Mouse (Mus musculus): ENCODE measurements at regions not wholly inside any gene's neighbourhood (a gene's known extent, or its start where the extent isn't known, plus 50 kb on each side); places are given as distances from the start of the nearest gene placed in this dataset.

DNA sequence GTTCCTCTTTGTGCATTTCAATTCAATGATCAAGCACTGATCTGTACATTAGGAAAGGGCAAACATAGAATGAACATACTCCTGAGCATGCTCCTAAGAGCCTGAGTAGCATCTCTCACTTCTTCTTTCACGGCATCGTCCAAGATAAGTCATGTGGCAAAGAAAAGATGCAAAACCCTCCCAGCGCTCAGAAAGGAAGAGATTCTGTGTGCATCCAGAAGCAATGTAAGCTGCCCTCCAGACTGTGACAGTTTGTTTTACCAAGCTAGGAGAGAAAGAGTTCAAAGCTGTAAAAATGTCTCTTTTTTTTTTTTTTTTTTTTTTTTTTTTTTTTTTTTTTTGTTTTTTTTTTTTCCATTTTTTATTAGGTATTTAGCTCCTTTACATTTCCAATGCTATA, 518.7 kb downstream of the Nfib start:
- H3K4me1 ChIP-seq (replicated peaks): no peaks in the 10 kb centered on the region
- ATAC-seq (ENCODE audit: low read depth) (no peak), DNase-seq (no peak)
- no peak overlapping the region for H3K27ac ChIP-seq
- no peaks in the 10 kb centered on the region for H3K27me3 ChIP-seq
- H3K9ac ChIP-seq: no peak overlapping the region
- H3K4me3 ChIP-seq (replicated peaks): no peak overlapping the region
- H3K9me3 ChIP-seq (replicated peaks): no peaks in the 10 kb centered on the region
- 82% methylated on average over 3 of the region's 3 CpGs for WGBS (ENCODE audit: insufficient replicate concordance)
- no peaks in the 10 kb centered on the region for H3K36me3 ChIP-seq
- no peak overlapping the region for H3K4me2 ChIP-seq

DNA sequence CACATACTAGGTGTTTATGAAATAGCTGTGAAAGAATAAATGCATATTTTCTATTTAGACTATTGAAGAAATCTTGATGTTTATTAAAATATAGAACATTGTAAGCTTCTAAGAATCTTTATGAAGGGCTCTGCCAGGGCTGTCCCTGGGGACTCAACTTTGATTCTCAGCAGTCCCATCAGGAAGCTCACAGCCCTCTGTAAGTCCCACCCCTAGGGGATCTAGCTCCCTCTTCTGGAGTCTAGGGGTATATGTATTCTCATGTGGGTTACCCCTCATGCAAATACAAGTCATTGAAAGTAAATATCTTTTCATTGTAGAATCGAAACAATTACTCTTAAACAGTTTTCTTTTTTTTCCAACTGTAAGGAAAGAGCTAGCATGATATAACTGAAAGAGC, 521.6 kb downstream of the Nfib start:
- Histone ChIP-seq H3K4me1 (replicated peaks) (no peaks in the 10 kb centered on the region), H3K36me3 (no peaks in the 10 kb centered on the region), H3K27ac (no peak overlapping the region), H3K9ac (no peak overlapping the region), H3K4me2 (no peak overlapping the region), H3K4me3 (replicated peaks) (no peak overlapping the region), H3K9me3 (replicated peaks) (no peaks in the 10 kb centered on the region), H3K27me3 (no peaks in the 10 kb centered on the region)
- 54% methylated on average over 1 of the region's 1 CpGs for WGBS (ENCODE audit: insufficient replicate concordance)
- no peak for ATAC-seq (ENCODE audit: low read depth)
- DNase-seq: no peak

DNA sequence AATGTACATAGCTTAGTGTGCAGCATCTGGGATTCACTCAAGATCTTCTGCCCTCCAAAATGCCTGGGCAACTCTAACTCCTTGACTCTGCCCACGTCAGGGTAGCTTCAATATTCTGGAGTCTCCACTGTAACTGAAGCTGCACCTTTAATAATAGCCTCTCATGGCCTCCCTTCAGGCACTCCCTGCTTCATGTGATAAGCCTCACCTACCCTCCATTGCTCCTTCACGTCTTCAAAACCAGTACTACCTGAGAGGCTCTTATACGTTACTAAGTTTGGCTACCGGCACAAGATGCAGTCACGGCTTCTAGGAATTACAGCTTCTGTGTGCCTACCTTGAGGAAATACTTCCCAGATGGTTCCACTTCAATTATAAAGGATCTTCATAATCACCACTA, 527.4 kb downstream of the Nfib start:
- ATAC-seq (ENCODE audit: low read depth) (no peak), DNase-seq (no peak)
- H3K9me3 ChIP-seq (replicated peaks): no peaks in the 10 kb centered on the region
- no peak overlapping the region for H3K9ac ChIP-seq
- no peak overlapping the region for H3K27ac ChIP-seq
- H3K27me3 ChIP-seq: no peaks in the 10 kb centered on the region
- H3K36me3 ChIP-seq: no peaks in the 10 kb centered on the region
- no peaks in the 10 kb centered on the region for H3K4me1 ChIP-seq (replicated peaks)
- no peak overlapping the region for H3K4me3 ChIP-seq (replicated peaks)
- H3K4me2 ChIP-seq: no peak overlapping the region
- 74% methylated on average over 5 of the region's 5 CpGs for WGBS (ENCODE audit: insufficient replicate concordance)

DNA sequence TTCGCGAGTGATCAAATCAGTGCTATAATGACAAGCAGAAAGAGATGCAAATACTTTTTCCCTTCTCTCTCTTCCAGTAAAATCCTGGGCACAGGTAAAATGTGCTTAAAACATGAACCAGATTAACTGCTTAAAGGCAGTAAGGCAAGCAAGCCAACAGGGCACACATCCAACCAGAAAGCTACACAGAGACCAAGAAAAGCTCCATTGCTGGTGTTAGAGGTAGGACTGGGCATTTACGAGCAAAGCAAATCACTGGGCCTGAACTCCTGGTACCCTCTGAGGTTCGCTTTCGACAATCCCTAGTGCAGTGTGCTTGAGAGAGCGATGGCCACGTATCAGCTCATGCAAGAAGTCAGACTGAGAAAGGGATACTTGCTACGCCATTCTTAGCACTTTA, 528.8 kb downstream of the Nfib start:
- Histone ChIP-seq H3K27me3 (no peaks in the 10 kb centered on the region), H3K27ac (no peak overlapping the region), H3K4me2 (no peak overlapping the region), H3K4me1 (replicated peaks) (no peaks in the 10 kb centered on the region), H3K9me3 (replicated peaks) (no peaks in the 10 kb centered on the region), H3K4me3 (replicated peaks) (no peak overlapping the region), H3K9ac (no peak overlapping the region), H3K36me3 (no peaks in the 10 kb centered on the region)
- DNase-seq (no peak), ATAC-seq (ENCODE audit: low read depth) (no peak)
- WGBS (ENCODE audit: insufficient replicate concordance): 80% methylated on average over 8 of the region's 8 CpGs

DNA sequence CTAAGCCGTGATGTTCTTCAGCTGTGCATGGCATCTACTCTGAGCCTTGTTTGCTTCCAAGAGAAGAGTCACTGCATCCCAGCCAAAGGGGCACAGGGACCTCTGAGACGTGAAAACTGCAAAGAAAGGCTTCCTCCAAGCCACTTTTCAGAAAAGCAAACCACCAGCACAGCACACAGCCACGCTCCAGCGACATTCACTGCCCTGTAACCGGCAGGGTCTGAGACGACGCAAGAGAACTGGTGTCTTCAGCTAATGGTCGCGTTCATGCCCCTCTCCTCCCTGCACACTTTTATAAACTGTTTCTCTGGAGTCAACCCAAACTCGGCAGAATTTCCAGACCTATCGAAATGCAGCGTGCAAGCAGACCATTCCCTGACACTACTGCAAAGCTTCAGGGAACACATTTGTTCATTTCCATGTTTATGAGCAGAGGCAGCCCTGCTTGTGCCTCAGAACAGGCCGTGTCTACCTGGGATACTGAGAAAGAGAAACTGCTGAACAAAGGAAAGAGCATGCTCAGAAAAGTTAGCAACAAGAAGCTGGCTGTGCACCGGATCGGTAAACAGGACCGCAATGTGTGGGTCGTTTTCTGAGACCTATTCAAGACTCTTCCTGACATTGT, 532.0 kb downstream of the Nfib start:
- H3K36me3 ChIP-seq: no peaks in the 10 kb centered on the region
- H3K4me1 ChIP-seq (replicated peaks): no peaks in the 10 kb centered on the region
- no peaks in the 10 kb centered on the region for H3K27me3 ChIP-seq
- no peak overlapping the region for H3K4me3 ChIP-seq (replicated peaks)
- no peak for DNase-seq
- no peak overlapping the region for H3K27ac ChIP-seq
- H3K4me2 ChIP-seq: no peak overlapping the region
- H3K9ac ChIP-seq: no peak overlapping the region
- no peak for ATAC-seq (ENCODE audit: low read depth)
- H3K9me3 ChIP-seq (replicated peaks): no peaks in the 10 kb centered on the region
- 65% methylated on average over 17 of the region's 17 CpGs for WGBS (ENCODE audit: insufficient replicate concordance)

DNA sequence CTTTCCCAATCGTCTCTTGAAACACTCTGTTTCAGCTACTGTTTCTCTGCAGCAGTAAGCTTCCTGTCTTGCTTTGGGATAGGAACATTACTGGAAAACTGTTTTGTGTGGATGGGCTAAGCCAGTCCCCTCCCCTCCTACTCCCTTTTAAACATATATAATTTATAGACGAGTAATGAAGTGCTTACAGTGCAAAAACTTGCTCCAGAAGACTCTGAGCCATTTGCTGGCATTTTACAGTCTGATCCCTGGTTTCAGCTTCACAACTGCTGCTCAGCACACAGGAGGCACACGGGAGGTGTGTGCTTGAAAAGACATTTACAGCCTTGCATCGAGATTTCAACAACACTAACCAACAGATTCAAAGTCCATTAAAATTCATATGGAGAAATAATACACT, 534.6 kb downstream of the Nfib start:
- Histone ChIP-seq H3K9ac (no peak overlapping the region), H3K27me3 (no peaks in the 10 kb centered on the region), H3K4me1 (replicated peaks) (no peaks in the 10 kb centered on the region), H3K4me3 (replicated peaks) (no peak overlapping the region), H3K4me2 (no peak overlapping the region), H3K9me3 (replicated peaks) (no peaks in the 10 kb centered on the region), H3K36me3 (no peaks in the 10 kb centered on the region), H3K27ac (no peak overlapping the region)
- no peak for ATAC-seq (ENCODE audit: low read depth)
- no peak for DNase-seq
- 41% methylated on average over 4 of the region's 4 CpGs for WGBS (ENCODE audit: insufficient replicate concordance)

DNA sequence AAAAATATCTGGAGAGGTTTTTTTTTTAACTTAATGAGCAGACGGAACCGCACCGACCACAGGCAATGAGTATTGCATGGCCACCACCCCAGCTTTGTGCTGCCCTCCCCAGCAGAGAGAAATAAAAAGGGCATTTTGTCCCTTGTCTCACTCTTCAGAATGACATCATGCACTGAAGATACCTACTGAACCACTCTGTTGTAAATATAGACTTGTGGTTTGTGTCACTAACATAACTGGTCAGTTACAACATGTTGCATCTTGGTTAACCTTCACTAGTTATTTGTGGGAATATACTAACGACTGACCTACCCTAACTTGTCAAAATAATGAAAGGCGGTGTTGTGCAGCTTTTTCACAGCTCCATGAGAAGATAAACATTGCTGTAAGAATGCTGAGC, 537.5 kb downstream of the Nfib start:
- Histone ChIP-seq H3K9me3 (replicated peaks) (no peaks in the 10 kb centered on the region), H3K4me1 (replicated peaks) (no peaks in the 10 kb centered on the region), H3K4me2 (no peak overlapping the region), H3K36me3 (no peaks in the 10 kb centered on the region), H3K4me3 (replicated peaks) (no peak overlapping the region), H3K27ac (no peak overlapping the region), H3K27me3 (no peaks in the 10 kb centered on the region), H3K9ac (no peak overlapping the region)
- DNase-seq (no peak), ATAC-seq (ENCODE audit: low read depth) (no peak)
- WGBS (ENCODE audit: insufficient replicate concordance): 70% methylated on average over 5 of the region's 5 CpGs

DNA sequence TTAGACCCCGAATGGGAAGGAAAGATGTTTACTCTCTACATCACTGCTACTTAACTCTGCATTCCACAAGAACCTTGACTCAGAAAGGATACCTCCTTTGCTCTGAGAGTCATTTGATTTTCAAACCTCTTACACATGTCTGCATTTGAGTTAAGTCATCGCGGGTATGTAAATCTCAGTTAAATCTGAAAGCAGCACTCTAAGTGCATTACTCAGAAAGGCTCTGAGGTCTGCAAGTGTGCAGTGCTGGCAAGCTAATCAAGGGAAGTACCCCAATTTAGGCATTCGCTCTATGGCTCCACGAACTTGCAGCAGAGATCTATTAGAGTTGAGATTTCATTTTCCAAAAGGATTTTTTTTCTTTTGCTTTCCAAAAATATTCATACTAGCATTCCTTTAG, 538.2 kb downstream of the Nfib start:
- no peak overlapping the region for H3K9ac ChIP-seq
- no peaks in the 10 kb centered on the region for H3K36me3 ChIP-seq
- ATAC-seq (ENCODE audit: low read depth) (no peak), DNase-seq (no peak)
- no peak overlapping the region for H3K4me2 ChIP-seq
- no peaks in the 10 kb centered on the region for H3K27me3 ChIP-seq
- no peaks in the 10 kb centered on the region for H3K9me3 ChIP-seq (replicated peaks)
- WGBS (ENCODE audit: insufficient replicate concordance): 64% methylated on average over 5 of the region's 5 CpGs
- H3K27ac ChIP-seq: no peak overlapping the region
- no peaks in the 10 kb centered on the region for H3K4me1 ChIP-seq (replicated peaks)
- no peak overlapping the region for H3K4me3 ChIP-seq (replicated peaks)

DNA sequence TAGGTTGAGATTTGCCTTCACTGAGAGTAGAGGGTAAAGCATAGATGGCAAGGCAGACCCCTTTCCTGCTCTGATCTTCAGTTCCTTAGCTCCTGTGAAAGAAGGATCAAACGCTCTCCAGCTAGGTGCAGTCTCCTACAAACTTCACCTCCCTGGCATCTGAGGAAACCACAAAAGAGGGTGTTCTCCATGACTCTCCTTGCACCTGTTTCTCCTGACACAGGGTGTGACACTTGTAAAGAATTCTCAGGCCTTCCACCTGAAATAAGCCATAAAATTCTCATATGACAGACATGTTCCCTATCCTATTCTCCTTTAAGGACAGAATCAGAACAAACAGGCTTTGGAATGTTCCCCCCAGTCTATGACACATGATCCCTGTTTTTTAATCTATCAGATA, 538.7 kb downstream of the Nfib start:
- WGBS (ENCODE audit: insufficient replicate concordance): 65% methylated on average over 1 of the region's 1 CpGs
- Histone ChIP-seq H3K4me3 (replicated peaks) (no peak overlapping the region), H3K27ac (no peak overlapping the region), H3K36me3 (no peaks in the 10 kb centered on the region), H3K9ac (no peak overlapping the region), H3K4me2 (no peak overlapping the region), H3K27me3 (no peaks in the 10 kb centered on the region), H3K9me3 (replicated peaks) (no peaks in the 10 kb centered on the region), H3K4me1 (replicated peaks) (no peaks in the 10 kb centered on the region)
- ATAC-seq (ENCODE audit: low read depth): no peak
- DNase-seq: no peak

DNA sequence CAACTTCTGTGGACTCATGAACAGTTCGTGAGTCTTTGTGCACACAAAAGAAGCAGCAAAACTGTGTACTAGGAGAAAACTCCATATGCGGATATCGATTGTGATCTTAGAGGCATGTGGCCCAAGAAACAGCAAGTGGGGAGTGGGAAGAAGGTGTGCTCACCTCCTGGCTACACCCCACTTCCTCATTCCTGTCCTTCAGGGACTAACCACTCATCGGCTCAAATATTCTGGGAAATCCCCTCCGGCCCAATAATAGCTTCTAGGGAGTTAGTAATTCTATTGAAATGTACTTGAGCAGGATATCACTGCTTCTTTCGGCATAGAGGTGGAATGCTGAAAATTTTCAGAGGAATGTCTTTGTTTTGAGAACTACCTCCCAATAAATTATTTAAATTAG, 539.5 kb downstream of the Nfib start:
- Histone ChIP-seq H3K4me3 (replicated peaks) (no peak overlapping the region), H3K27me3 (no peaks in the 10 kb centered on the region), H3K9me3 (replicated peaks) (no peaks in the 10 kb centered on the region), H3K27ac (no peak overlapping the region), H3K4me1 (replicated peaks) (no peaks in the 10 kb centered on the region), H3K9ac (no peak overlapping the region), H3K36me3 (no peaks in the 10 kb centered on the region), H3K4me2 (no peak overlapping the region)
- ATAC-seq (ENCODE audit: low read depth): no peak
- 64% methylated on average over 6 of the region's 6 CpGs for WGBS (ENCODE audit: insufficient replicate concordance)
- no peak for DNase-seq

DNA sequence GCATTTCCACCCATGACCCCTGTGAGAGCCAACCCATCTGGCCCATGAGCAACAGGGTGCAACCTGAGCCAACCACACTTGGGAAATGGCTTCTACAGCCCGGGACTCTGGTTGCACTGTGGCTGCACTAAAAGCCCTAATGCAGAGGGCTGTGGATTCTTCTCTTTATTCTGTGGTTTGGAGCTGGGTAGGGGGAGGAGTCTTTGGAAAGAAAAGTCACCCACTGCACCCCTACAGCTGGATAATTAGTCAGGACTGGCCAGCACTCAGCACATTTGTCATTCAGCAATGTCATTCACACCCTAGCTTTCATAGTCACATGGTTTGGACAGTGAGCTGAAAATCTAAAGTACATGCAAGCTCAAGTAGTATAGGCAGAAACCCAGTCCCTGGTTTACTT, 541.5 kb downstream of the Nfib start:
- Histone ChIP-seq H3K36me3 (no peaks in the 10 kb centered on the region), H3K9me3 (replicated peaks) (no peaks in the 10 kb centered on the region), H3K27ac (no peak overlapping the region), H3K27me3 (no peaks in the 10 kb centered on the region), H3K4me3 (replicated peaks) (no peak overlapping the region), H3K9ac (no peak overlapping the region), H3K4me2 (no peak overlapping the region), H3K4me1 (replicated peaks) (no peaks in the 10 kb centered on the region)
- DNase-seq (no peak), ATAC-seq (ENCODE audit: low read depth) (no peak)
- WGBS (ENCODE audit: insufficient replicate concordance): 12% methylated on average over 1 of the region's 1 CpGs

DNA sequence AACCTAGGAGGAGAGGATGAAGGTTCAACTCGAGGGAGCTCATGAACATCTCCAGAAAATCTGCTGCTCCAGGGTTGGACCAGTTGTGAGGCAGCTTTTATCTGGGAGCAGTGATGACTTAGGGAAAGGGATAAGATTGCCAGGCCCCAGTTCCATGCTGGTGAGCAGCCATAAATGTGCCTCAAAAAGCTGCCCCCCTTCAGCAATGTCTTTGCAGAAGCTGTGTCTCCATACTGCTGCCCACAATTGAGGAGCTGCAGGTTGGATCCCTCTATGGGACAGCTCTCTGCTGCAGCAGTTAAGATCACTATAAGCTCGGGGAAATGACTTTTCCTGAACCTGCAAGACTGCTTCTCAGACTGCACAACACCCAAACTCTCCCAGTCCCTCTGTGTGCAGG, 543.7 kb downstream of the Nfib start:
- DNase-seq: no peak
- Histone ChIP-seq H3K4me3 (replicated peaks) (no peak overlapping the region), H3K27ac (no peak overlapping the region), H3K4me1 (replicated peaks) (no peaks in the 10 kb centered on the region), H3K9ac (no peak overlapping the region), H3K4me2 (no peak overlapping the region), H3K36me3 (no peaks in the 10 kb centered on the region), H3K27me3 (no peaks in the 10 kb centered on the region), H3K9me3 (replicated peaks) (no peaks in the 10 kb centered on the region)
- no peak for ATAC-seq (ENCODE audit: low read depth)
- WGBS (ENCODE audit: insufficient replicate concordance): 31% methylated on average over 2 of the region's 2 CpGs

Measured in liver, embryonic 13.5 days (tissue).